Mouse (Mus musculus) erythroblast, embryonic 14.5 days (primary cell): ENCODE data around the gene Eif4enif1. TPM values are rescaled to one million over a fixed set of nuclear protein-coding genes. Genes with fewer than 3 reads are reported as not detected.

Experiments
- H3K27me3 ChIP-seq: 2 replicates; pipeline ENCODE4 v1.6.1; 2012; ENCODE audit warnings: inconsistent platforms; ENCODE audit not compliant: control insufficient read depth
- H3K36me3 ChIP-seq: 2 replicates; pipeline ENCODE4 v1.6.1; 2012; ENCODE audit warnings: mild to moderate bottlenecking, inconsistent platforms; ENCODE audit not compliant: control insufficient read depth
- H3K4me1 ChIP-seq: 2 replicates; pipeline ENCODE4 v1.6.1; 2012; ENCODE audit warnings: inconsistent platforms; ENCODE audit not compliant: control insufficient read depth
- H3K4me3 ChIP-seq: replicated peaks from 2 replicates; pipeline ENCODE3; 2012; ENCODE audit warnings: moderate library complexity, mild to moderate bottlenecking, inconsistent platforms
- H3K9me3 ChIP-seq: 2 replicates; pipeline ENCODE4 v1.6.1; 2012; ENCODE audit warnings: low read length, inconsistent platforms, mixed read lengths; ENCODE audit not compliant: control insufficient read depth
- GATA1 ChIP-seq: IDR thresholded peaks from 2 replicates; pipeline ENCODE4 v1.6.1; 2012; ENCODE audit warnings: low read length, inconsistent platforms, mixed read lengths
- TAL1 ChIP-seq: IDR thresholded peaks from 3 replicates; pipeline ENCODE4 v1.6.1; 2012; ENCODE audit warnings: low read length, inconsistent platforms, mixed read lengths
- polyA plus RNA-seq: library from polyadenylated mRNA; stranded (reverse); fragments of >175 nt; gene quantifications from 2 replicates; pipeline ENCODE4 v1.2.3, GENCODE M21; 2012

Gene Eif4enif1
- polyA plus RNA-seq, 1 experiment: 7.0 TPM

GRCm38 (mm10) chr11:3278351-3278750 lies 76.2 kb downstream of the Eif4enif1 start:
- Histone ChIP-seq H3K4me1 (no peaks in the 10 kb centered on the region), H3K9me3 (peaks cover 21% of the 10 kb centered on the region), H3K27me3 (no peaks in the 10 kb centered on the region; the same call in 1 of the 2 replicates), H3K4me3 (no peak overlapping the region), H3K36me3 (no peaks in the 10 kb centered on the region)
- no peak for TF ChIP-seq GATA1
- no peak for TF ChIP-seq TAL1

DNA sequence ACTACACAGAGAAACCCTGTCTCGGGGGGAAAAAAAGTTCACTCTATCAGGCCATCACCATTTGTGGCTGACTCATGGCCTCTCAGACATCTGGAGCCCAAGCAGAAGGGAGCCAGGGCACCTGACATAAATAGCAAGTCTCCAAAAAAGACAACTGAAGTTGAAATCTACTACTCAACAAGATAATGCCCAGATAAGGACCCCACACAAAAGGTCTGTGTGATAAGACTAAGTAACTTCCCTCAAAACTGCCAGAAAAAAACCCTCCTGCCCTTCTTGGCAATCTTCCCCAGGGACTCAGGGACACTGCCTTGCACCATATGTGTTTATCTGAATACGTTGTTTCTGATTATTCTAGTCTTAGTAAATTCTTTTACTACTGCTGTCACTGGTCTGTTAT lies 77.5 kb downstream of the Eif4enif1 start:
- no peaks in the 10 kb centered on the region; the same call in 1 of the 2 replicates for H3K27me3 ChIP-seq
- H3K4me1 ChIP-seq: no peaks in the 10 kb centered on the region
- peaks cover 21% of the 10 kb centered on the region for H3K9me3 ChIP-seq
- H3K4me3 ChIP-seq: no peak overlapping the region
- no peaks in the 10 kb centered on the region for H3K36me3 ChIP-seq
- TF ChIP-seq GATA1 (no peak), TAL1 (no peak)

GRCm38 (mm10) chr11:3282887-3283286 lies 80.7 kb downstream of the Eif4enif1 start:
- Histone ChIP-seq H3K36me3 (no peaks in the 10 kb centered on the region), H3K27me3 (peaks cover 6% of the 10 kb centered on the region), H3K9me3 (peaks cover 21% of the 10 kb centered on the region), H3K4me3 (no peak overlapping the region), H3K4me1 (no peaks in the 10 kb centered on the region)
- TF ChIP-seq GATA1: no peak
- no peak for TF ChIP-seq TAL1

DNA sequence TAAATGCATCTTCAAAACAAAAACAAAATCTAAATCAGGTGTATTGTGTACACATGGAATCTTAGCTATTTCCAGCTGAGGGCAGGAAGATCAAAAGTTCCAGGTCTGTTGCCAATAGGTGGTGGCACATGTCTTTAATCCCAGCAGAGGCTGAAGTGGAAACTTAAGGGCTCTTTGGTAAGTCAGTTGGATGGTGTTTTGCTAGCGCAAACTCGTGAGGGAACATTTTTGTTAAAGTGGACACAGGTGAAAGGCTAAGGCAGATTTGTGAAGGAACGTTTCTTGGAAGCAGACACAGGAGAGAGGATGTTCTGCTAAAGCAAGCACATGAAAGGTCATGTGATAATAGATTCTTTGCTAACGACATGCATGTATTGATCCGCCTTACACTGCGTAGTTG lies 81.5 kb downstream of the Eif4enif1 start:
- TF ChIP-seq GATA1 (no peak), TAL1 (no peak)
- H3K9me3 ChIP-seq: peaks cover 21% of the 10 kb centered on the region
- no peaks in the 10 kb centered on the region for H3K36me3 ChIP-seq
- peaks cover 6% of the 10 kb centered on the region for H3K4me1 ChIP-seq
- H3K4me3 ChIP-seq: no peak overlapping the region
- H3K27me3 ChIP-seq: peaks cover 14% of the 10 kb centered on the region

- Histone ChIP-seq H3K4me3 (no peak overlapping the region), H3K4me1 (peaks cover 25% of the 10 kb centered on the region), H3K27me3 (peaks cover 20% of the 10 kb centered on the region), H3K36me3 (no peaks in the 10 kb centered on the region; the same call in 1 of the 2 replicates), H3K9me3 (peaks cover 14% of the 10 kb centered on the region)
- no peak for TF ChIP-seq GATA1
- no peak for TF ChIP-seq TAL1
Observed at GRCm38 (mm10) chr11:3285940-3286339, 83.7 kb downstream of the Eif4enif1 start.

- H3K27me3 ChIP-seq: peaks cover 20% of the 10 kb centered on the region
- H3K9me3 ChIP-seq: peaks cover 3% of the 10 kb centered on the region; the same call in 1 of the 2 replicates
- peaks cover 37% of the 10 kb centered on the region for H3K4me1 ChIP-seq
- no peak overlapping the region for H3K4me3 ChIP-seq
- no peak for TF ChIP-seq GATA1
- TF ChIP-seq TAL1: no peak
- H3K36me3 ChIP-seq: peaks cover 4% of the 10 kb centered on the region
Observed at GRCm38 (mm10) chr11:3287131-3287530, 84.9 kb downstream of the Eif4enif1 start.

DNA sequence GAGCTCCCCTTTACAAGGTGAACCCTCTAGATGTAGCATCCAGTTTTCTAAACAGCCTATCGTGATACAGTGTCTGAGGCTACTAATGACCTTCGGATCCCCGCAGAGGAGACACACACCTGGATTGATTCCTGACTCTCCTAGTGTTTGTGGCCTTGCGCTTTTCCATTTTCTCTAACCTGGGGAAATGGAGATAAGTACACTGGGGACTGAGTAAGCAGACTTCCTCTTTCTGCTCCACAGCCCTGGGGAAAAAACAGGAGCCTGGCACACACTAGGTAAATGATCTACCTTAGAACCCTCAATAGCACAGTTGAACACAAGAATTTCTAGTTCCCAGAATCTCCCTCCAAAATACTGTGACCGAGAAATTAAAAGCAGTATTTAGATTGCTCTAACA lies 85.7 kb downstream of the Eif4enif1 start:
- H3K9me3 ChIP-seq: no peaks in the 10 kb centered on the region
- H3K36me3 ChIP-seq: peaks cover 5% of the 10 kb centered on the region
- peaks cover 45% of the 10 kb centered on the region for H3K4me1 ChIP-seq
- peaks cover 20% of the 10 kb centered on the region for H3K27me3 ChIP-seq
- TF ChIP-seq GATA1: no peak
- no peak for TF ChIP-seq TAL1
- H3K4me3 ChIP-seq: no peak overlapping the region

DNA sequence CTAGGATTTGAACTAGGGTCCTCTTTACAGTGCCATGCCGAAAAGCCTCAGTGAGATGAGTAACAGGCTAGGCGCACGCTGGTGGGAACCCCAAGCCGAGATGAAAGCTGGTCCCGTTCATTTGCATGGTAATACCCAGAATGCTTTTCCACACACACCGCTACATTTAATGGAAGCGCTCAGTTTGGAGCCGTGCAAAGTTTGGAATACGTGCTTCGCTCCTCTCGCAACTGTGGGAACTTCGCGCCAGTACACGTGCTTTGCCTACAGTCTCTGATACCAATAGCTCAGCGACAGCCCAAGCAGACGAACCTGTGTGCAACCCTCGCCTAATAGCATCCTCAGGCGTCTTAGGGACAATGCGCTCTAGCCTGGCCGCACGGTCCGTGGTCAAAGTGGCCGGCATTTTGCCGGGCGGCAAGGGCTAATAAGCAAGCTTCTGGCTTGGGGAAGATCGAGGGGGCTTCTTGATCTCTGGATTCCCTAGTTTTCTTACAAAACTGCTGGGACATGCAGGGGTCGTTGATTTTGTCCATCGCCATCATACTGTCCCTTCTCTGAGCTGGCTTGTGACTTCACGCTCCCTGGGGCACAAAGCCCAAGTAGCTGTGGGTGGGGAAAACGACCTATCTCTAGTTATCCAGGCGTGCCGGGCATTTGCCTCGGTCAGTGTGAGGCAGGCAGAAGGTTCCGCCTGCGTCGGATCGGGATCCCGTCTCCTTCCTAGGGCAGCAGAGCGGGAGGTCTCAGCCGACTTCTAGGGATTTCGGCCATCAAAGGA lies 86.5 kb downstream of the Eif4enif1 start, which contains the start of gene Patz1:
Patz1 (plus strand) TSS at position 354 of the 781 bp plus-strand sequence.
- Histone ChIP-seq H3K4me3 (peak within 1 kb of the TSS; percentile 92), H3K27me3 (peaks cover 20% of the 10 kb centered on the region), H3K9me3 (no peaks in the 10 kb centered on the region), H3K4me1 (peaks cover 53% of the 10 kb centered on the region), H3K36me3 (peaks cover 13% of the 10 kb centered on the region)
- TF ChIP-seq TAL1: no peak
- TF ChIP-seq GATA1: no peak

DNA sequence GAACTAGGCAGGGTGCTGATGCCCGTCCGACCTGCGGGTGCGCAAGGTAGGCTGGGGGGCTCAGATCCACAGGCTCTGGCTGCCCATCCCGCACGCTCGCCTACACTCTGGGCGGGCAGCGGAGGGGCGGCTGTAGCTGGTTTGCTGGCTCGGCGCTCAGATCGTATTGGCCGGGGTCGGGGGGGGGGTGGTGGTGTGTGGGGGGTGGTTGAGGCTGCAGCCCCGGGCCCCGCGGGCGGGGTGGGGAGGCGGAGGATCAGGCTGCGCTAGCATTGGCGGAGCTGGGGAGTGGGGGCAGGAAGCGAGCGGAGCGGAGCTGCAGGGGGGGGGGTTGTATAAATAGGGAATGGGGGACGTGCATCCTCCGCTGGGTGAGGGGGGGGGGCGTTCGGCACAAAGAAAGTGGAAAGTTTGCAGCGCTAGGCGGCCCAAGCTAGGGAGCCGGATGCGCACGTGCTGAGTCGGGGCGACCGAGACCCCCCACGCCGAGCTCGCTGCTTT lies 87.2 kb downstream of the Eif4enif1 start:
- Histone ChIP-seq H3K4me1 (peaks cover 59% of the 10 kb centered on the region), H3K9me3 (no peaks in the 10 kb centered on the region), H3K27me3 (peaks cover 20% of the 10 kb centered on the region), H3K4me3 (peak overlapping the region; percentile 92), H3K36me3 (peaks cover 19% of the 10 kb centered on the region)
- TF ChIP-seq TAL1: no peak
- TF ChIP-seq GATA1: no peak
